Mouse (Mus musculus) heart, embryonic 10.5 days (tissue): ENCODE measurements at regions not wholly inside any gene's neighbourhood (a gene's known extent, or its start where the extent isn't known, plus 50 kb on each side); places are given as distances from the start of the nearest gene placed in this dataset.

ENCODE experiments used
- DNase-seq: peaks from one replicate; pipeline ENCODE4 v3.0.0-alpha.2; 2017; ENCODE audit warnings: low spot score
- H3K27ac ChIP-seq: fragments of 300-500 bp; sonication (generic); 2 replicates; pipeline ENCODE4 v1.5.1; 2016; ENCODE audit warnings: mild to moderate bottlenecking
- H3K27me3 ChIP-seq: fragments of 300-500 bp; sonication (generic); 2 replicates; pipeline ENCODE4 v1.6.1; 2016; ENCODE audit warnings: mild to moderate bottlenecking; ENCODE audit not compliant: poor library complexity, insufficient read depth, severe bottlenecking
- H3K36me3 ChIP-seq: fragments of 300-500 bp; sonication (generic); 2 replicates; pipeline ENCODE4 v1.6.1; 2016; ENCODE audit warnings: mild to moderate bottlenecking, moderate library complexity
- H3K4me1 ChIP-seq: fragments of 300-500 bp; sonication (generic); 2 replicates; pipeline ENCODE4 v1.6.1; 2016; ENCODE audit warnings: mild to moderate bottlenecking
- H3K4me3 ChIP-seq: fragments of 300-500 bp; sonication (generic); 2 replicates; pipeline ENCODE4 v1.5.1; 2016; ENCODE audit warnings: mild to moderate bottlenecking, moderate library complexity
- H3K9me3 ChIP-seq: fragments of 300-500 bp; sonication (generic); 2 replicates; pipeline ENCODE4 v1.6.1; 2016; ENCODE audit warnings: mild to moderate bottlenecking, moderate library complexity
- WGBS: fragments of 180-500 bp; shearing (Covaris S2); methylation state at CpG from one replicate; pipeline ENCODE4 v1.1.7; 2016; 5-methylcytosine and 5-hydroxymethylcytosine counted together

GRCm38 (mm10) chr11:17442133-17442532, 184.8 kb downstream of the C1d start:
- DNase-seq, result no peak
- H3K4me1 ChIP-seq, result no peaks in the 10 kb centered on the region
- no peaks in the 10 kb centered on the region for H3K9me3 ChIP-seq
- 47% methylated on average over 4 of the region's 4 CpGs for WGBS
- H3K27ac ChIP-seq, result no peak overlapping the region
- no peaks in the 10 kb centered on the region for H3K36me3 ChIP-seq
- H3K27me3 ChIP-seq, result no peaks in the 10 kb centered on the region
- H3K4me3 ChIP-seq, result no peak overlapping the region

GRCm38 (mm10) chr11:17449289-17449688, 191.9 kb downstream of the C1d start:
- 90% methylated on average over 7 of the region's 7 CpGs for WGBS
- Histone ChIP-seq H3K9me3 (no peaks in the 10 kb centered on the region), H3K27me3 (no peaks in the 10 kb centered on the region)

GRCm38 (mm10) chr11:17450360-17451045, 193.1 kb downstream of the C1d start:
- H3K4me3 ChIP-seq, result no peak overlapping the region
- H3K27ac ChIP-seq, result no peak overlapping the region
- DNase-seq, result no peak
- H3K9me3 ChIP-seq, result no peaks in the 10 kb centered on the region
- WGBS, result 75% methylated on average over 7 of the region's 7 CpGs
- no peaks in the 10 kb centered on the region for H3K36me3 ChIP-seq
- no peaks in the 10 kb centered on the region for H3K27me3 ChIP-seq
- no peaks in the 10 kb centered on the region for H3K4me1 ChIP-seq

More at GRCm38 (mm10) chr11:17449289-17449688, 191.9 kb downstream of the C1d start:
- no peak overlapping the region for H3K4me3 ChIP-seq
- DNase-seq, result no peak
- no peaks in the 10 kb centered on the region for H3K36me3 ChIP-seq
- no peaks in the 10 kb centered on the region for H3K4me1 ChIP-seq
- H3K27ac ChIP-seq, result no peak overlapping the region

GRCm38 (mm10) chr11:17451451-17451850, 194.1 kb downstream of the C1d start:
- WGBS, result 83% methylated on average over 2 of the region's 2 CpGs
- H3K27ac ChIP-seq, result no peak overlapping the region
- H3K36me3 ChIP-seq, result no peaks in the 10 kb centered on the region
- no peaks in the 10 kb centered on the region for H3K27me3 ChIP-seq
- no peak for DNase-seq
- H3K9me3 ChIP-seq, result no peaks in the 10 kb centered on the region
- no peak overlapping the region for H3K4me3 ChIP-seq
- H3K4me1 ChIP-seq, result no peaks in the 10 kb centered on the region

- Histone ChIP-seq H3K4me3 (no peak overlapping the region), H3K36me3 (no peaks in the 10 kb centered on the region), H3K9me3 (no peaks in the 10 kb centered on the region), H3K27ac (no peak overlapping the region), H3K4me1 (no peaks in the 10 kb centered on the region), H3K27me3 (no peaks in the 10 kb centered on the region)
- no peak for DNase-seq
- WGBS, result 73% methylated on average over 9 of the region's 9 CpGs
Observed at GRCm38 (mm10) chr11:17453530-17453929, 196.2 kb downstream of the C1d start.

GRCm38 (mm10) chr11:17458946-17459345, 201.6 kb downstream of the C1d start:
- H3K4me1 ChIP-seq, result no peaks in the 10 kb centered on the region; the same call in 1 of the 2 replicates
- 79% methylated on average over 4 of the region's 4 CpGs for WGBS
- H3K36me3 ChIP-seq, result no peaks in the 10 kb centered on the region
- H3K9me3 ChIP-seq, result no peaks in the 10 kb centered on the region
- DNase-seq, result no peak
- H3K27ac ChIP-seq, result no peak overlapping the region
- no peak overlapping the region for H3K4me3 ChIP-seq
- H3K27me3 ChIP-seq, result no peaks in the 10 kb centered on the region

GRCm38 (mm10) chr11:17460024-17460919, 202.9 kb downstream of the C1d start:
- Histone ChIP-seq H3K9me3 (no peaks in the 10 kb centered on the region), H3K36me3 (no peaks in the 10 kb centered on the region), H3K4me1 (no peaks in the 10 kb centered on the region; the same call in 1 of the 2 replicates), H3K4me3 (peak overlapping the region; percentile 35), H3K27me3 (no peaks in the 10 kb centered on the region), H3K27ac (peak overlapping the region; percentile 62)
- no peak for DNase-seq
- 34% methylated on average over 11 of the region's 11 CpGs for WGBS

- no peaks in the 10 kb centered on the region for H3K27me3 ChIP-seq
- H3K4me3 ChIP-seq, result peak overlapping the region; percentile 35
- H3K4me1 ChIP-seq, result no peaks in the 10 kb centered on the region; the same call in 1 of the 2 replicates
- peak overlapping the region; percentile 64; the same call in 1 of the 2 replicates for H3K27ac ChIP-seq
- H3K36me3 ChIP-seq, result no peaks in the 10 kb centered on the region
- DNase-seq, result no peak
- H3K9me3 ChIP-seq, result no peaks in the 10 kb centered on the region
- WGBS, result 9% methylated on average over 13 of the region's 13 CpGs
Observed at GRCm38 (mm10) chr11:17460920-17461279, 203.5 kb downstream of the C1d start.

- no peak overlapping the region for H3K27ac ChIP-seq
- no peak for DNase-seq
- H3K9me3 ChIP-seq, result no peaks in the 10 kb centered on the region
- H3K36me3 ChIP-seq, result no peaks in the 10 kb centered on the region
- no peaks in the 10 kb centered on the region for H3K27me3 ChIP-seq
- H3K4me3 ChIP-seq, result no peak overlapping the region
- WGBS, result 88% methylated on average over 1 of the region's 1 CpGs
- H3K4me1 ChIP-seq, result no peaks in the 10 kb centered on the region; the same call in 1 of the 2 replicates
Observed at GRCm38 (mm10) chr11:17461701-17462100, 204.3 kb downstream of the C1d start.

- WGBS, result 42% methylated on average over 2 of the region's 2 CpGs
- Histone ChIP-seq H3K36me3 (no peaks in the 10 kb centered on the region), H3K9me3 (no peaks in the 10 kb centered on the region), H3K27ac (no peak overlapping the region), H3K4me3 (no peak overlapping the region), H3K4me1 (no peaks in the 10 kb centered on the region; the same call in 1 of the 2 replicates), H3K27me3 (no peaks in the 10 kb centered on the region)
- DNase-seq, result no peak
Observed at GRCm38 (mm10) chr11:17464875-17465274, 207.5 kb downstream of the C1d start.

GRCm38 (mm10) chr11:17468431-17469165, 211.2 kb downstream of the C1d start:
- H3K27me3 ChIP-seq, result no peaks in the 10 kb centered on the region
- H3K4me3 ChIP-seq, result no peak overlapping the region
- H3K4me1 ChIP-seq, result no peaks in the 10 kb centered on the region
- no peaks in the 10 kb centered on the region for H3K36me3 ChIP-seq
- H3K9me3 ChIP-seq, result no peaks in the 10 kb centered on the region
- no peak overlapping the region for H3K27ac ChIP-seq
- WGBS, result 83% methylated on average over 2 of the region's 2 CpGs
- DNase-seq, result no peak

GRCm38 (mm10) chr11:17481436-17481996, 224.1 kb downstream of the C1d start:
- H3K4me1 ChIP-seq, result no peaks in the 10 kb centered on the region
- 79% methylated on average over 4 of the region's 4 CpGs for WGBS
- no peaks in the 10 kb centered on the region for H3K9me3 ChIP-seq
- no peaks in the 10 kb centered on the region for H3K27me3 ChIP-seq
- H3K27ac ChIP-seq, result no peak overlapping the region
- H3K36me3 ChIP-seq, result no peaks in the 10 kb centered on the region
- DNase-seq, result no peak
- no peak overlapping the region for H3K4me3 ChIP-seq
